Mouse (Mus musculus): ENCODE results near the gene Vipr2. TPM values are rescaled to one million over a fixed set of nuclear protein-coding genes. Genes with fewer than 3 reads are reported as not detected.

Gene Vipr2
- total RNA-seq, 4 experiments from 2014 or later: 0.28 to 0.73 (median 0.44) TPM

DNA sequence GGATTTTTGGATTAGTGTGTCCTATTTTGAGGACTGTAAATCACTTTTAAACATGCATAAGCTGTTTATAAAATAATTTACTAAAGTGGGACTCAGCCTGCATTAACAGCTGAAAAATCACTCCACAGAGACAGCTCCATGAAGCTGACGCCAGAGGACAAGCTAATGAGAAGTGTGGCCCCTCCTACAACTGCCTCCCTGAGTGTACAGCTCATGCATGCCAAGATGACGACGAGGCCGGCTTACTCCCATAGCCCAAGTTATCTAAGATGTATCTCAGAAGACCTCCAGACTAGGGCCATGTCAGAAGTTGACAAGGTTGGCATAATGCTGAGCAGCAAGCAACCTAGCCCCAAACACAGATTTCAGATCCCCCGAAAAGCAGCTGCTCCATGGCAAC lies 81.7 kb downstream of the Vipr2 start:
- DNase-seq: no peak

DNA sequence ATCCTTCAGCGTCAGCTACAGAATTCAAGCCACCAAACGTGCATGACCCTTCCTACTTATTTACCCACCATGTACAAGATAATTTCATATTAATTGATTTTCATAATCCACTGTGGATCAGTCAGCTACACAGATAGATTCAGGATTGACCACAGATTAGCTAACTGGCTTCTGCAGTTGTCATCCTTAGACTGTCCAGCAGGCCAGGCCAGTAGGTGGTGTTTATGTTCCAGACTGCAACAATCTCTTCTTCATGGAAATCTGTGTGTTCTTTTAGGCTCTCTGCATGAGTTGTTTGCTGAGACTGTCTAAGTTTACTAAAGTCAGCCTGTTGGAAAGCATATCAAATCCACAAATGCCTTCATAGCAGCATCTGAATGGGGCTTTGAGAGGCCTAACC lies 82.2 kb downstream of the Vipr2 start:
- DNase-seq: no peak

DNA sequence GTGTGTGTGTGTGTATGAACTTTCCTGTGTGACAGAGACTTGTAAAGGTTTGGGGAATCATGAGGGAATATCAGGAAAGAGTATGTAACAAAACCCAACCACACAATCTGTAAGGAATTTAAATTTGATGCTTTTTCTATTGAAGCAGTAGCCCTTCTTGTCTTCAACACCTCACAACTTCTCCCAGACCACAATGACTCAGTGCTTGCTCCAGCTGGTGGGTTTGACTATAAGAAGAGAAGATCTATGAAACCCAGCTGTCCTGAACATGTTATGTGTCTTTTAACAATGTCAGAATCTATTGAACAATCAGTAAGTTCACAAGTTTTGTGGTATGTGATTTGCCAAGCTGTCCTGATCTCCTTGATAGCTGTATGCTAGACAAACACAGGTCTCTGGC lies 87.8 kb downstream of the Vipr2 start:
- no peak for DNase-seq

DNA sequence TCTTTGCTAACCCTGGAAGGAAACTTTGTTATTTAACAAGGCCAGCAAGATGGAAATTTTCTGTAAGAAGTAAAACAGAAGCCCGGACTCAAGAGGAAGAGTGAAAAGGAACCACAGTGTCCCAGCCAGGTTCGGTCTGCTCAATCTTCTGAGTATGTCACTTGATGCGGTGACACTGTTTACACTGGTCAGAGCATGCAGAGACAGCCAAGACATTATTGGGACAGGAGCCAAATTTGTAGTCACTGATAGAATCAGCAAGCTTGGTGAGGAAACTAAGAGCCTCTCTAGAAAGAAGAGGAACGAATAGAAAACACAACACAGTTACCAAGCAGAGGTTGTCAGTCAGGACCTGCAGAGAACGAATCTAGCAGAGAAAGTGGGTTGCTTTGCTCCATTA lies 92.1 kb downstream of the Vipr2 start:
- no peak for DNase-seq

DNA sequence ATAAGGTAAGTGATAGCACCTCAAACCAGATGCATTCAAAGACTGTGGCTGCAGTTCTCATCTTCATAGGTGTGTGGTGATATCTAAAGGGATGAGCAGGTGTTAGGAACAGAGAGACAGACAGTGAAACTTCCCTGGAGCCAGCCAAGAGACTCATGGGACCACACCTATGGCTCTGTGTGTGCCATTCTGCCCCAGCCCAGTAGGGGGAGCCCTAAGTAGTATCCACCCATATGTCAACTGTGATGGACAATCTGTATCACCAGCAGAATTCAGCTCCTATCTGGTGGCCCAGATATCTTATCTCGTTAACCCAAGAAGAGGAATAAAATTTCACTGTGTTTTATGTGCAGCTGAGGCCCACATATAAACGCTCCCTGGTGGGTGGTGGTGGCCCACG lies 99.4 kb downstream of the Vipr2 start:
- no peak for DNase-seq

DNA sequence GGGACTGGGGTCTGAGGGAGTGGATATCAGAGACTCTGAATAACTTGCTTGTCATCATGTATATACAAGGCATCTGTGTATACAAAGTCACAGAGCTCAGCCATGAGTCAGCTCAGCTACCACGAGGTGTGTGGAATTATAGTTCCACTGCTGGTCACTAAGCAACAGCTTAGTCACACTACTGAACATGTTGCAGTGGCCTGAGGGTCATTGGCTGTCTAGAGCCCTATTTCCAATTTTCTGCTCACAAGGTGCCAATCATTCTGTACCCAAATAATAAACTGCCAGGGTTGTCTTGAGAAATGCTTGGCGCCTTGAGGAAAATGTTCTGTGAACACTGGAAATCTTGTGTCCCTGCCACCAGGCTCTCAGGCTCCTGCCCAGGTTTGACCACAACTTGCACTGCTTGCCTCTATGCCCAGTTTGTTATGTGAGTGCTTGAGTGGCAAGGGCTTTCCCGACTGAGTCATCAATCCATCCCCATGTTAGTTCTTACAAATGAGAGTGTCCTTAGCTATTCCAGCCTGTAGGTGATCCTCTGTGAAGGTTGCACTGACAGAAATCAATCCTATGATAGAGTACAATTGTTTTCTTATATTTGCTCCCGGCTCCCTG lies 104.0 kb downstream of the Vipr2 start:
- DNase-seq: peak; percentile 37

DNA sequence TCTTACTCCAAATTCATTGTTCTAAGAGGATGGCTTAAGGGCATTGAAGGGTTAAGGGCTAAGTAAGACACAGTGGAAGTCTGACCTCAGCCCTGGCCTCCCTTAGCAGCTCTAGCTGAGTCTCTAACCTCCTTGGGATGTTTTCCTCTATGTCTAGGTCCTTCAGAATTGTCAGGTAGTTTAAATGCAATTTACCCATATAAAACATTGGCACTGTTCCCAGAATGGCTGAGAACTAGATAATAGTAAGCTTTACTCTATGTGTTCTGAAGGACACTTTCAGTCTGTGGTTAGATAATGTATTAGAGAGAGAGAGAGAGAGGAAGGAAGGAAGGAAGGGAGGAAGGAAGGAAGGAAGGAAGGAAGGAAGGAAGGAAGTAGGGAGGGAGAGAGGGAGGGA lies 104.8 kb downstream of the Vipr2 start:
- DNase-seq: no peak

DNA sequence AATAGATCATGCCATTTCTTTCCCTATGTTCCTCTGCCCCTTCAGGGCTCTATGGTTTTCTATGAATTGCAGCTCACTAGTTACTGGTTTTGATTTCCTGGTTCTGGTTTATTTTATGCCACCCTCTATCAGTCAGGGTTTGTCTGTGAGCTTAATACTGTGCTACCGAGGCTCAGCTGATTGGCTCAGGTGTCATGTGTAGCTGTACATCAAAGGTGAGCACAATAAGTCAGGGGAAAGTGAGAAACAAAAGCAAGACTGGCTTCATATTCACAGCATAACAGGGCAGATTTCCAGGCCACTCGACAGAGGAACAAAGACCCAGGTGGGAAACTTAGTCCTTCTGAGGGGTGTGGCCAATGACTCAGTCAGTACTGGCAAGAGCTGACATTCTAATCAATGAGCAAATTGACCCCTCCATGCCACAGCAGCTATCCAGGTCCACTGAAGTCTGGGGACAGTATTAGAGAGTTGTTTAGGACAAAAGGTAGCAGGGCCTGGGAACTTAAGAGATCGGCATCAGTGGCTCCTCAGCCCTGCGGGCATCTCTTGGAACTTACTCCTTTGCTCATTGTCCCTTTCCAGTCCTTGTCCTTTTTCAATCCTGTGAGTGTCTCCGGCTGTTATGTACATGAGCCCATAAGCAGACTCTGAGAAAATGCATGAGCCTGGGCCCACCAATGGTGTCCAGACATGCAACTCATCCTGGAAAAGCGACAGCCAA lies 105.8 kb downstream of the Vipr2 start:
- no peak for DNase-seq

DNA sequence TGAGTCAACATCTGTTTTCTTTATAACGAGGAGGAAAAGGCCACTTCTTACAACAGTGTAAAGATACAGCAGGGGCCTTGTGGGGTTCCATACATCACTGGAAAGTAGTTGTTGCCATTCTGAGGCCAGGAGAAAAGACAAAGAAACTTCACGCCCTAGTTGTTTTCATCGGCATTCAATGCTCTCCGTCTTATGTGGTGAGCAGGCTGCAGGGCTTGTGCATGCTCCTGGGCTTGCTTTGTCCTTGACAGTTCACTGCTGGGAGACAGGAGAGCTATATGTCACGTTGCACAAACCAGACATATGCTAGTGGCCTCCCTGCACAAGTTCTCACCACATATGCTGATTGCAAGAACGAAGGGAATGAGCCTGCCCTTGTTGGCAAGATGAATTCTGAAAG lies 116.4 kb downstream of the Vipr2 start:
- no peak for DNase-seq

DNA sequence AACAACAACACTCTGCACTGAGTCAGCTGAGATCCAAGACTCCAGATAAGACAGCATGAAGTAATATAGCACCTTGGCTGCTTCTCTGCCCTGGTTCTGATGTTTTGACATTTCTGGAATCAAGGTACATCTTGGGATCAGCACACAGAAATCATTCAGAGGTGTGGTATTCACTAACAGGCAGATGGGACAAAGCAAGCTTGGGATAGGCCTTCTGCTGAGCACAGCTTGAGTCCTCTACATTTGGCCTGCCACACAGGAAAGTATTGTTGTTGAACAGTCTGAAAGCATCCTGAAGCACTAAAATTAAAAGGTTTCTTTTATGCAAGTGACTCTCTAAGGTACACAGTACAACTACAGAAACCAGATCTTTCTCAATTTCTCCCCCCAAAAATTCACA lies 117.1 kb downstream of the Vipr2 start:
- no peak for DNase-seq

Small RNAs within 50 kb of the gene (microRNA-seq; reads per million reads assigned to microRNA genes)
- 0 reads per million in 2 experiments for gene Gm44372

Other genes with a start within 250 kb of the Vipr2 start
- 10 to 100 TPM; 26.0 to 47.7 (median 35.6) TPM for gene Zfp386, start 30.0 kb upstream of the Vipr2 start, total RNA-seq (2022)
- gene Wdr60, start 185.3 kb downstream of the Vipr2 start, total RNA-seq (2022): 10 to 100 TPM; 11.8 to 17.8 (median 15.3) TPM
- not detected for gene Gm11027, start 197.7 kb downstream of the Vipr2 start, total RNA-seq (2022)
- gene Esyt2, start 203.5 kb downstream of the Vipr2 start, total RNA-seq (2022): 10 to 100 TPM; 50.7 to 71.5 (median 63.1) TPM